ENCODE assay signal across 27 mouse cellular contexts in the genomic region with DNA sequence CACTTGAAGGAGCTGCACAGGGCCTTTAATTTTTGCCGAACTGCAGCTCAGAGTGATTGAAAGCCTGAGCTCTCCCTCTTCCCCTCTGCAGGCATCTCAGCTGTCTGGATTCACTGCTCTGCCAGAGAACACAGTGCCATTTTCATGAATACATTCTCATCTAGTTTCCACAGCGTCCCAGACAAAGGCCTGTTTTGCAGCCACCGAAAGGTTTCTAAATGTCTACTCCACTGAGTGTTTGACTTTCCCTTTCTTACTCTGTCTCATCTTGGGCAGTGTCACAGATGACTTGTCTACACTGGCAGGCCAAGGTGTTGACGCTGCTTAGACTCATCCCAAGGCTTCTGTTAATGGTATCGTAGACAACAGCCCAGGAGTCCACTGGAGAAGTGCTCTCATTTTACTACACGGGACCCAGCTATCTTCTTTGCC.
A peak's percentile ranks its signal among the peaks of the same experiment; 100 is the strongest.
DNase-seq lines count a peak whose midpoint lies in the region; ATAC-seq lines count a peak whose summit lies in the region.
"Had no signal": no experiment of that assay in that cellular context is flagged by ENCODE, and none has a peak within 500 bp of the region (broad histone marks: within the 10 kb centered on the region; RNA-seq: fewer than 3 reads in every experiment).

No protein-coding gene starts in this region.

- H3K27me3 ChIP-seq in forebrain, embryonic 13.5 days = no peaks in the 10 kb centered on the region
- H3K27me3 ChIP-seq in forebrain, embryonic 12.5 days = no peaks in the 10 kb centered on the region
- no peaks in the 10 kb centered on the region for H3K27me3 ChIP-seq in hindbrain, embryonic 14.5 days (ENCODE audit: control insufficient read depth, insufficient read depth, low read length)
- no peaks in the 10 kb centered on the region for H3K27me3 ChIP-seq in hindbrain, embryonic 16.5 days (replicated peaks; ENCODE audit: control insufficient read depth, insufficient read depth, low read length)
- H3K27me3 ChIP-seq in midbrain, embryonic 14.5 days (ENCODE audit: control insufficient read depth, insufficient read depth, low read length) = no peaks in the 10 kb centered on the region
- no peaks in the 10 kb centered on the region for H3K27me3 ChIP-seq in midbrain, embryonic 10.5 days (ENCODE audit: low read depth, poor library complexity, severe bottlenecking)
- H3K27me3 ChIP-seq in midbrain, embryonic 15.5 days (replicated peaks) = no peaks in the 10 kb centered on the region
- H3K27me3 ChIP-seq: embryonic facial prominence, embryonic 12.5 days; limb, embryonic 12.5 days; liver, embryonic 15.5 days; lung, embryonic 15.5 days had no signal

- H3K4me1 ChIP-seq in forebrain, embryonic 13.5 days = peaks cover 8% of the 10 kb centered on the region
- H3K4me1 ChIP-seq in forebrain, embryonic 12.5 days = no peaks in the 10 kb centered on the region
- peaks cover 7% of the 10 kb centered on the region; the same call in 1 of the 2 replicates for H3K4me1 ChIP-seq in hindbrain, embryonic 14.5 days (replicated peaks; ENCODE audit: control insufficient read depth, insufficient read depth, low read length)
- no peaks in the 10 kb centered on the region for H3K4me1 ChIP-seq in hindbrain, embryonic 16.5 days (ENCODE audit: control insufficient read depth, insufficient read depth, low read depth, low read length)
- H3K4me1 ChIP-seq in midbrain, embryonic 14.5 days (ENCODE audit: control insufficient read depth, insufficient read depth, low read length) = no peaks in the 10 kb centered on the region
- no peaks in the 10 kb centered on the region for H3K4me1 ChIP-seq in midbrain, embryonic 10.5 days
- no peaks in the 10 kb centered on the region for H3K4me1 ChIP-seq in midbrain, embryonic 15.5 days
- H3K4me1 ChIP-seq: embryonic facial prominence, embryonic 12.5 days; liver, embryonic 15.5 days; lung, embryonic 15.5 days had no signal

- no peak; the same call in 1 of the 2 replicates for ATAC-seq in forebrain, embryonic 13.5 days
- ATAC-seq in forebrain, embryonic 12.5 days (ENCODE audit: low FRiP score) = no peak
- ATAC-seq in hindbrain, embryonic 14.5 days (ENCODE audit: low FRiP score) = peak; percentile 41; the same call in 1 of the 2 replicates
- ATAC-seq in hindbrain, embryonic 16.5 days = no peak
- ATAC-seq in midbrain, embryonic 14.5 days (ENCODE audit: low FRiP score, low TSS enrichment) = no peak
- peak; percentile 29 for ATAC-seq in midbrain, embryonic 15.5 days (replicated peaks)
- ATAC-seq: inflammation-experienced regulatory T-cells, adult 6 months had no signal

- H3K9ac ChIP-seq in forebrain, embryonic 13.5 days = no peak overlapping the region
- no peak overlapping the region for H3K9ac ChIP-seq in forebrain, embryonic 12.5 days
- H3K9ac ChIP-seq in hindbrain, embryonic 14.5 days = no peak overlapping the region
- H3K9ac ChIP-seq in hindbrain, embryonic 16.5 days (ENCODE audit: low read depth, low read length) = no peak overlapping the region
- no peak overlapping the region for H3K9ac ChIP-seq in midbrain, embryonic 14.5 days (replicated peaks; ENCODE audit: low read length)
- H3K9ac ChIP-seq in midbrain, embryonic 15.5 days = no peak overlapping the region
- H3K9ac ChIP-seq: embryonic facial prominence, embryonic 12.5 days; limb, embryonic 12.5 days; liver, embryonic 15.5 days; lung, embryonic 15.5 days had no signal

- WGBS in forebrain, embryonic 13.5 days = 70% methylated on average over 6 of the region's 6 CpGs
- 83% methylated on average over 6 of the region's 6 CpGs for WGBS in forebrain, embryonic 12.5 days
- 56% methylated on average over 6 of the region's 6 CpGs for WGBS in hindbrain, embryonic 14.5 days
- 54% methylated on average over 6 of the region's 6 CpGs for WGBS in hindbrain, embryonic 16.5 days
- 70% methylated on average over 6 of the region's 6 CpGs for WGBS in midbrain, embryonic 14.5 days
- 85% methylated on average over 6 of the region's 6 CpGs for WGBS in midbrain, embryonic 10.5 days
- WGBS in midbrain, embryonic 15.5 days = 67% methylated on average over 6 of the region's 6 CpGs

- peaks cover 6% of the 10 kb centered on the region; the same call in 1 of the 2 replicates for H3K9me3 ChIP-seq in forebrain, embryonic 13.5 days (replicated peaks)
- no peaks in the 10 kb centered on the region for H3K9me3 ChIP-seq in forebrain, embryonic 12.5 days
- no peaks in the 10 kb centered on the region for H3K9me3 ChIP-seq in hindbrain, embryonic 14.5 days (ENCODE audit: control insufficient read depth, low read length)
- 0 out of 2 replicates have a peak, but pooled peaks cover 2% of the 10 kb centered on the region for H3K9me3 ChIP-seq in hindbrain, embryonic 16.5 days (ENCODE audit: control insufficient read depth, low read length)
- H3K9me3 ChIP-seq in midbrain, embryonic 14.5 days (ENCODE audit: control insufficient read depth, low read length) = no peaks in the 10 kb centered on the region
- H3K9me3 ChIP-seq in midbrain, embryonic 10.5 days (replicated peaks) = no peaks in the 10 kb centered on the region
- no peaks in the 10 kb centered on the region for H3K9me3 ChIP-seq in midbrain, embryonic 15.5 days
- H3K9me3 ChIP-seq: embryonic facial prominence, embryonic 12.5 days; limb, embryonic 12.5 days; liver, embryonic 15.5 days; lung, embryonic 15.5 days had no signal

- no peak overlapping the region for H3K4me2 ChIP-seq in forebrain, embryonic 13.5 days
- no peak overlapping the region for H3K4me2 ChIP-seq in forebrain, embryonic 12.5 days
- H3K4me2 ChIP-seq in hindbrain, embryonic 14.5 days (replicated peaks) = no peak overlapping the region
- no peak overlapping the region for H3K4me2 ChIP-seq in hindbrain, embryonic 16.5 days (ENCODE audit: low read length)
- H3K4me2 ChIP-seq in midbrain, embryonic 14.5 days (ENCODE audit: low read length) = no peak overlapping the region
- H3K4me2 ChIP-seq in midbrain, embryonic 15.5 days = no peak overlapping the region
- H3K4me2 ChIP-seq: embryonic facial prominence, embryonic 12.5 days; limb, embryonic 12.5 days; liver, embryonic 15.5 days; lung, embryonic 15.5 days had no signal

- DNase-seq in hindbrain, embryonic 14.5 days (ENCODE audit: low spot score) = no peak
- peak; percentile 24 for DNase-seq in midbrain, embryonic 14.5 days
- no peak for DNase-seq in midbrain, embryonic 10.5 days (ENCODE audit: low spot score)
- DNase-seq in layer of hippocampus, adult 9-11 months = no peak
- DNase-seq: adrenal gland, adult 8-10 months; cerebellum, adult 8-10 months; cerebellum, postnatal 36 days; gastrocnemius, postnatal 10 days; heart, postnatal 14 days; kidney, adult 11 months; kidney, postnatal 14 days; right cerebral cortex, adult 18-20 months; spleen, adult 18-20 months; thymus, adult 18-20 months; thymus, postnatal 25 days had no signal

- no peak overlapping the region for H3K4me3 ChIP-seq in forebrain, embryonic 13.5 days
- no peak overlapping the region for H3K4me3 ChIP-seq in forebrain, embryonic 12.5 days (replicated peaks)
- H3K4me3 ChIP-seq in hindbrain, embryonic 14.5 days (replicated peaks; ENCODE audit: low read length) = no peak overlapping the region
- no peak overlapping the region for H3K4me3 ChIP-seq in hindbrain, embryonic 16.5 days (ENCODE audit: low read length)
- H3K4me3 ChIP-seq in midbrain, embryonic 14.5 days (replicated peaks; ENCODE audit: low read depth, low read length) = no peak overlapping the region
- H3K4me3 ChIP-seq in midbrain, embryonic 10.5 days = no peak overlapping the region
- H3K4me3 ChIP-seq in midbrain, embryonic 15.5 days = no peak overlapping the region
- H3K4me3 ChIP-seq: embryonic facial prominence, embryonic 12.5 days; left cerebral cortex, adult 2 months; limb, embryonic 12.5 days; liver, embryonic 15.5 days; lung, embryonic 15.5 days had no signal

- H3K27ac ChIP-seq in forebrain, embryonic 13.5 days = 0 out of 2 replicates have a peak overlapping the region, but pooled peaks have one; percentile 32
- no peak overlapping the region for H3K27ac ChIP-seq in forebrain, embryonic 12.5 days
- H3K27ac ChIP-seq in hindbrain, embryonic 14.5 days = peak overlapping the region; percentile 36
- H3K27ac ChIP-seq in hindbrain, embryonic 16.5 days (ENCODE audit: low read depth, low read length) = no peak overlapping the region
- H3K27ac ChIP-seq in midbrain, embryonic 14.5 days (replicated peaks; ENCODE audit: low read depth, low read length) = 0 out of 2 replicates have a peak overlapping the region, but pooled peaks have one; percentile 1
- no peak overlapping the region for H3K27ac ChIP-seq in midbrain, embryonic 10.5 days (replicated peaks)
- H3K27ac ChIP-seq in midbrain, embryonic 15.5 days = no peak overlapping the region; the same call in 1 of the 2 replicates
- H3K27ac ChIP-seq: embryonic facial prominence, embryonic 12.5 days; left cerebral cortex, adult 2 months; limb, embryonic 12.5 days; liver, embryonic 15.5 days; lung, embryonic 15.5 days; stomach, postnatal 0 days had no signal

- no peaks in the 10 kb centered on the region for H3K36me3 ChIP-seq in forebrain, embryonic 13.5 days (ENCODE audit: poor library complexity, severe bottlenecking)
- no peaks in the 10 kb centered on the region for H3K36me3 ChIP-seq in forebrain, embryonic 12.5 days (replicated peaks)
- H3K36me3 ChIP-seq in hindbrain, embryonic 14.5 days (replicated peaks; ENCODE audit: control insufficient read depth, insufficient read depth) = no peaks in the 10 kb centered on the region
- H3K36me3 ChIP-seq in hindbrain, embryonic 16.5 days (ENCODE audit: control insufficient read depth, insufficient read depth, low read length) = no peaks in the 10 kb centered on the region
- H3K36me3 ChIP-seq in midbrain, embryonic 14.5 days (ENCODE audit: control insufficient read depth, insufficient read depth, low read length) = no peaks in the 10 kb centered on the region
- no peaks in the 10 kb centered on the region for H3K36me3 ChIP-seq in midbrain, embryonic 10.5 days
- H3K36me3 ChIP-seq in midbrain, embryonic 15.5 days (replicated peaks) = no peaks in the 10 kb centered on the region
- H3K36me3 ChIP-seq: embryonic facial prominence, embryonic 12.5 days; G1E; limb, embryonic 12.5 days; liver, embryonic 15.5 days; lung, embryonic 15.5 days had no signal

Comparison
In these comparisons a context has a peak if more than half of its experiments do, and no peak if none do; other contexts are left out.
1. ATAC-seq: peak in hindbrain, embryonic 14.5 days (single experiment) and midbrain, embryonic 15.5 days (single experiment); none in forebrain, embryonic 13.5 days (single experiment), forebrain, embryonic 12.5 days (single experiment), hindbrain, embryonic 16.5 days (single experiment) and midbrain, embryonic 14.5 days (single experiment).
2. H3K27ac ChIP-seq: peak in forebrain, embryonic 13.5 days (single experiment), hindbrain, embryonic 14.5 days (single experiment) and midbrain, embryonic 14.5 days (single experiment); none in forebrain, embryonic 12.5 days (single experiment), hindbrain, embryonic 16.5 days (single experiment), midbrain, embryonic 10.5 days (single experiment) and midbrain, embryonic 15.5 days (single experiment).